Mouse (Mus musculus): ENCODE data around the gene Gm21866. TPM values are rescaled to one million over a fixed set of nuclear protein-coding genes. Genes with fewer than 3 reads are reported as not detected.
"Not testable (repeated sequence)": the region's sequence is repeated elsewhere in the genome, so short reads cannot be mapped to it uniquely, and the experiment has no call there.

Gene Gm21866
- not detected in 2 replicates for polyA plus RNA-seq (2016; fragmentation: Nextera tagmentation; extraction: Ambion mirVana)

DNA sequence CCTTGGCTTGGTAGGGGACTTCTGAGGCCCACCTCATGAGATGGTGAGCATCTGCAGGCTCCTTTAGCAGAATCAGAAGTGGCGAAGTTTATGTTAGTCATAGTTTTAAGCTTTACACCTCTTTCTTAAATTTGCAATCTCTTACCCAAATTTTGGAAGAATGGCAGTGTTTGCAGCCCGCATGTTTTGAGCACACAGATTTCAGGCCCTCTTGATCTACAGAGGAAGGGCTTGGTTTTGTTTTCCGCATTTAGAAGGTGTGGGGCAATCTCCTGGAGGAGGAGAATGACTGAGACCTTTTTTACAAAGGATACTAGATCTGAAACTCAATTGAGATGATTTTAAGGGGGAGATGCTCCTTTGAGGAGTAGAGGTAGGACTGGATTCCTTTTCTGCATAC, at the start of gene Gm21866:
Gene Gm21866 (minus strand): TSS at position 101 of the 400 bp plus-strand sequence.
- H3K36me3 ChIP-seq (replicated peaks); H3K4me1 ChIP-seq; H3K9me3 ChIP-seq; H3K27me3 ChIP-seq (ENCODE audit: poor library complexity, severe bottlenecking); DNase-seq (ENCODE audit: extremely low spot score, low spot score); H3K4me3 ChIP-seq; H3K27ac ChIP-seq: not testable (repeated sequence)
- 56% methylated on average over 1 of the region's 3 CpGs for WGBS

DNA sequence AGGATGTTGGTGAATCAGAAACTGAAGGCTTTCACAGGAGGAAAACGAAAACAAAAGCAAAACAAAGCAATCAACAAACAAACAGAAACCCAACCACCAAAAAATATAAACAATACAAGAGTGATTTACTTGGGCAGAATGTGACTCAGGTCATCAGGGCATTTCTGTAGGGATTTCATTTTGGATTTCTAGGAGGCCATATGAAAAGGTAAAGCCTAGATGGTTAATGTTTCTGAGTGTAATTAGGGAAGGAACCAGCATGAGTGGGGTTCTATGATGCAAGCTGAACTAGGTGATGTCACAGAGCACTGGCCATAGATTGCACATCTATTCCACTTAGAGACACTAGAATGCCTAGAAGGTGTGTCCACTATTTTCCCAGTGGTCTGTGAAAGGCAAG, 28.3 kb upstream of the Gm21866 start, which contains the start of gene Gm20773:
Gene Gm20773 (plus strand): TSS at position 301 of the 400 bp plus-strand sequence.
- not testable (repeated sequence) for DNase-seq (ENCODE audit: extremely low spot score, low spot score); H3K4me1 ChIP-seq; H3K27me3 ChIP-seq (ENCODE audit: poor library complexity, severe bottlenecking); H3K9me3 ChIP-seq; H3K4me3 ChIP-seq; H3K27ac ChIP-seq; H3K36me3 ChIP-seq (replicated peaks)
- WGBS = no CpG with 5 or more reads among the region's 1 CpGs

Other genes with a start within 250 kb of the Gm21866 start
- gene Gm21828, start 241.7 kb downstream of the Gm21866 start, polyA plus RNA-seq (2016; fragmentation: Nextera tagmentation; extraction: Ambion mirVana) = not detected in 2 replicates
- not detected in 2 replicates for gene Gm21440, start 213.2 kb downstream of the Gm21866 start, polyA plus RNA-seq (2016; fragmentation: Nextera tagmentation; extraction: Ambion mirVana)
- gene Gm21454, start 213.1 kb downstream of the Gm21866 start, polyA plus RNA-seq (2016; fragmentation: Nextera tagmentation; extraction: Ambion mirVana) = not detected in 2 replicates
- not detected in 2 replicates for gene Gm21725, start 116.5 kb downstream of the Gm21866 start, polyA plus RNA-seq (2016; fragmentation: Nextera tagmentation; extraction: Ambion mirVana)
- gene Gm20773, start 28.4 kb upstream of the Gm21866 start, polyA plus RNA-seq (2016; fragmentation: Nextera tagmentation; extraction: Ambion mirVana) = not detected in 2 replicates